Comparison of ENCODE assay signal across 15 mouse cellular contexts in genomic region chr3:153571152-153571551, GRCm38 (mm10).
DNase-seq lines count a peak whose midpoint lies in the region; ATAC-seq lines count a peak whose summit lies in the region.
"Had no signal": no experiment of that assay in that cellular context is flagged by ENCODE, and none has a peak within 500 bp of the region (broad histone marks: within the 10 kb centered on the region; RNA-seq: fewer than 3 reads in every experiment).

No protein-coding gene starts in this region.

- H3K9ac ChIP-seq in midbrain, embryonic 13.5 days (replicated peaks) = no peak overlapping the region
- H3K9ac ChIP-seq: embryonic facial prominence, embryonic 15.5 days; lung, embryonic 14.5 days; stomach, embryonic 15.5 days had no signal

- no peak overlapping the region for H3K4me3 ChIP-seq in midbrain, embryonic 13.5 days (replicated peaks)
- H3K4me3 ChIP-seq: embryonic facial prominence, embryonic 15.5 days; stomach, embryonic 15.5 days had no signal

- H3K27me3 ChIP-seq in midbrain, embryonic 13.5 days = no peaks in the 10 kb centered on the region
- H3K27me3 ChIP-seq: embryonic facial prominence, embryonic 15.5 days; stomach, embryonic 15.5 days had no signal

- no peak for ATAC-seq in midbrain, embryonic 13.5 days

- peaks cover 4% of the 10 kb centered on the region; the same call in 1 of the 2 replicates for H3K4me1 ChIP-seq in midbrain, embryonic 13.5 days (replicated peaks)

- H3K36me3 ChIP-seq in midbrain, embryonic 13.5 days = no peaks in the 10 kb centered on the region
- H3K36me3 ChIP-seq: embryonic facial prominence, embryonic 15.5 days; stomach, embryonic 15.5 days had no signal

- H3K4me2 ChIP-seq in midbrain, embryonic 13.5 days (replicated peaks) = no peak overlapping the region
- H3K4me2 ChIP-seq: embryonic facial prominence, embryonic 15.5 days; lung, embryonic 14.5 days; stomach, embryonic 15.5 days had no signal

- no peaks in the 10 kb centered on the region for H3K9me3 ChIP-seq in midbrain, embryonic 13.5 days
- H3K9me3 ChIP-seq: embryonic facial prominence, embryonic 15.5 days; G1E; stomach, embryonic 15.5 days had no signal

- 91% methylated on average over 11 of the region's 11 CpGs for WGBS in midbrain, embryonic 13.5 days

- DNase-seq in adrenal gland, adult (ENCODE audit: inconsistent age in 2 of 2, low spot score in 1 of 2) = peak; percentile 11 to 36
- no peak for DNase-seq in adrenal gland, postnatal 25 days
- DNase-seq in frontal cortex, adult 2 months (ENCODE audit: extremely low spot score in 1 of 2, low spot score in 1 of 2) = peak; percentile 67 to 69
- DNase-seq in layer of hippocampus, postnatal 14 days (ENCODE audit: low spot score in 2 of 2) = peak; percentile 73 to 90
- DNase-seq in right cerebral cortex, adult 2 months (ENCODE audit: low spot score in 2 of 2) = peak; percentile 61 to 69
- DNase-seq in lung, postnatal 14 days = no peak
- DNase-seq in adrenal gland, adult 2 months = no peak
- DNase-seq: cerebellum, postnatal 36 days; kidney, adult 2 months; retina, postnatal 1 day had no signal

- no peak overlapping the region for H3K27ac ChIP-seq in midbrain, embryonic 13.5 days
- H3K27ac ChIP-seq: embryonic facial prominence, embryonic 15.5 days; stomach, embryonic 15.5 days had no signal

Comparison
In these comparisons a context has a peak if more than half of its experiments do, and no peak if none do; other contexts are left out.
1. DNase-seq: peak in adrenal gland, adult (2 of 2), frontal cortex, adult 2 months (2 of 2), layer of hippocampus, postnatal 14 days (2 of 2) and right cerebral cortex, adult 2 months (2 of 2); none in adrenal gland, postnatal 25 days (single experiment), lung, postnatal 14 days (single experiment) and adrenal gland, adult 2 months (single experiment).